Comparison of ENCODE assay signal across 10 mouse cellular contexts in genomic region chr6:37669407-37669806, GRCm38 (mm10).
"Had no signal": no experiment of that assay in that cellular context is flagged by ENCODE, and none has a peak within 500 bp of the region (broad histone marks: within the 10 kb centered on the region; RNA-seq: fewer than 3 reads in every experiment).

No protein-coding gene starts in this region.

- DNase-seq: kidney, postnatal 25 days; layer of hippocampus, adult 9-11 months; liver, postnatal 0 days; lung, embryonic 14.5 days; right cerebral cortex, adult 18-20 months; right cerebral cortex, postnatal 14 days; right cerebral cortex, postnatal 4 days; thymus, adult 2 months; thymus, postnatal 14 days; thymus, postnatal 4 days had no signal
